Mouse (Mus musculus) cerebellum, postnatal 10 days (tissue): ENCODE measurements at regions not wholly inside any gene's neighbourhood (a gene's known extent, or its start where the extent isn't known, plus 50 kb on each side); places are given as distances from the start of the nearest gene placed in this dataset.

ENCODE experiments used
- DNase-seq, 2 experiments: peaks; one replicate each; pipeline ENCODE4 v3.0.0; 2021; ENCODE audit warnings: mixed read lengths in 2 of 2

- DNase-seq: no peak
Observed at GRCm38 (mm10) chr17:45341573-45341972, 92.0 kb downstream of the Cdc5l start.

GRCm38 (mm10) chr17:45340851-45341250 lies 92.7 kb downstream of the Cdc5l start:
- no peak for DNase-seq

GRCm38 (mm10) chr17:45339226-45339625 lies 94.3 kb downstream of the Cdc5l start:
- DNase-seq: no peak

DNA sequence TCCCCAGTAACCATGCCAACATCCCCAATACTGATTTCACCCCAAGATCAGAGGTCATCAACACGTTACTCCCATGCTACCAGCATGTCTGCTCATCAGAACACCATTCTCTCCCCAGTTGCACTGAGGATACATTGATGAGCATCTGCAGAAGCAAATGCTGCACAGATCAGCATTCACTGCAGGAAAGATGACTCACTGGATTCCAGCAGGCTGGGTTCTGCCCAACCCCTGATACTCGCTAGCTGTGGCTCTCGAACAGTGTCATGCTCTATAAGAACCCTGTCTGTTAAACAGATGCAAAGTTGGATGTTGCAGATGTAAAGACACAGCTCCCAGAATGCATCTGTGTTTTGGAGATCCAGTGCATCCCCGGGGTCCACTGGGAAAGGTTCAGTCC lies 95.5 kb downstream of the Cdc5l start:
- DNase-seq: no peak

DNA sequence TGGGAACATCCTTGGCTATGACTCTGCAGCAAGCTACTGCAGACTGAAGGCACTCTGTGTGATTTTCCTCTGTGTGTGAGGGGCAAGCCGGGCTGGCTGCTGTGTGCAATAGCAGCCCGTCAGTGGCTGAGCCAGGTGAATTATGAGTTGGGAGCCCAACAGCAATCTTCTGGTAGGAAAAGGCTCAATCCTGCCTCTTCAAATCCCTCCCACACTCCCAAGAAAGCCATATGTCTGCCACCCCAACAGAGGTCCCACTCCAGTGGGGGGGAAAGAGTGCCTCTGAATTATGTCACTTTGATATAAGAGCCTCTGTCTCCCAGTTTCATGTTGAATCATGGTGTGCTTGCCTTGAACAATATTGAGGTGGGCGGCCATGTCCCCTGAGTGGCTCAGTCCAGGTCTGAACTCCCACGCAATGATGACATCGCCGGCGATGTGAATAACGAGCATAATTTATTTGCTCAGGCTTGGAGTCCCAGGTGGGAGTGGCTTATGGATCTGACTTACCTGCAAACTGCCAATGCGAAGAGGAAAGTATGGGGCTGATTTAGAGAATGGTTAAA lies 97.9 kb downstream of the Cdc5l start:
- no peak for DNase-seq

GRCm38 (mm10) chr17:45334732-45335381 lies 98.7 kb downstream of the Cdc5l start:
- DNase-seq: peak; percentile 89 to 91

DNA sequence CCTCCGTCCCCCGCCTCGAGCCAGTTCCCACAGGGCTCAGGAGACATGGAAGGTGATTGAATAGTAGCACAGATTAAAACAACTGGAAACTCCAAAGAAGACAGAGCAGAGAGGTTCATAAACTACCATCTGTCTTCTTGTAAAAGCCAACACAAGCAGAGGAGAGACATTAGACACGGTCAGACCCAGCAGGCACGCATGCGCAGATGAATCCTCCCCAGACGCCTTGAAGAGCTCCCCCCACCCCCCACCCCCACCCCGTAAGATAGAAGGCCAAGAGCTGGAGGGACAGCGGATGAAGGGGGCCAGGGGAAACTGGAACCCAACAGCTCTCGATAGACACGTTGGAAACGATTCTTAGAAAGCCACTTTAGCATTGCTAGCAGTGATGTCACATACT lies 101.2 kb downstream of the Cdc5l start:
- peak; percentile 52 to 72 for DNase-seq

DNA sequence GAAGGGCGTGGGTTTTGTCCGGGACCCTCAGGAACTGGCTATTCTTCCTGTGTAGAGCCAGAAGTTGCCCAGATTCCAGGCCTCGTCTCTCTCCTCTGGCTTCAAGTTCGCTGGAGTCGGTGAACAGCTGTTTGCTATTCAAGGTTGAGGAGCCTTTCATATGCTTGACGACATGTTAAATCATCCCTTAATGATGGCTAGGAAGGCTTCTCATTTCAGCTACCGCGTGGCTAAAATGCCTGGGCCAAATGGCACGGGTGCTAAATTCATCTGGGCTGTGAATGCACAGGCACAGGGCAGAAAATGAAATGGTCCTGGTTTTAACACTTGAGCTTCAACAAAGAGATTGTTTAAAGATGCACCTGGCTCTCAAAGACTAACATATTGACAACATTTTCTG lies 104.3 kb downstream of the Cdc5l start:
- peak; percentile 73 to 76 for DNase-seq

- peak in 1 of 2 experiments; percentile 29 for DNase-seq
Observed at GRCm38 (mm10) chr17:45326726-45327125, 106.8 kb downstream of the Cdc5l start.

DNA sequence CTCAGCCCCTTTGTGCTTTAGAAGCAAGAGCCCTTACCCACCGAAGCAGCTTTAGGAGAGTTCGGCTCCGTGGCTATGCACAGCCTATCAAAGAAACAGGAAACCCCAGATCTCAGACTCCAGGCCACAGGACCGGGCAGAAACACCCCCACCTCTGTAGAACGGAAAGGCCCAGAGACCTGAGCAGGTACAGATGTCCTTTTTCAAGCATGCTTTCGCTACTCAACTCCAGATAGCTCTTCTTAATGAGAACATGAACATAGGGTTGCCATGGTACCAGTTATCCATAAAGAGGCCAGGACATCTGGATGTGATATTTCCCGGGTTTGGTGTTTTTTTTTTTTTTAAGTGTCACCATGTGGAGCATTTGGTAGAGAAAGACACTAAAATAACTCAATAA lies 107.4 kb downstream of the Cdc5l start:
- no peak for DNase-seq

GRCm38 (mm10) chr17:45322842-45323241 lies 110.7 kb downstream of the Cdc5l start:
- peak; percentile 82 to 83 for DNase-seq

GRCm38 (mm10) chr17:45320074-45320473 lies 113.5 kb downstream of the Cdc5l start:
- DNase-seq: no peak

- peak; percentile 39 to 40 for DNase-seq
Observed at GRCm38 (mm10) chr17:45318211-45319076, 115.1 kb downstream of the Cdc5l start.

- peak; percentile 90 to 94 for DNase-seq
Observed at GRCm38 (mm10) chr17:45312510-45313266, 120.8 kb downstream of the Cdc5l start.

- DNase-seq: no peak
Observed at GRCm38 (mm10) chr17:45306506-45306905, 127.0 kb downstream of the Cdc5l start.

DNA sequence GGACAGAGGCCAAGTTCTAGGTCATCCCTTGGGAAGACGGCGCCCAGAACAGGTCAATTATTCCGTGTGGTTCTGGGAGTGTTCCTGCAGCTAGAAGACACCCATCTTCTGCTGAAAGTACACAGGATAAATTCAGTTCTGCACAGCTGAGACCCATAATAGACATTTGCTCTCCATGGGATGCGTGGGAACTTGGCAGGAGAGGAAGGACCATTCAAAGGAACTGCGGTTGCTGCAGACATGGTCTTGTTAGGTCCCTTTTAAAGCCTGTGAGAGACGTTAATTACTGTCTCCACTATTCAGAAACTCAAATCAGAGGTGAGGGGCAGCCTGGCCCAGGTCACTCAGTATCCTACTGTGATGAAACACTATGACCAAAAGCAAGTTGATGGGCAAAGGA lies 130.4 kb downstream of the Cdc5l start:
- DNase-seq: peak in 1 of 2 experiments; percentile 38

DNA sequence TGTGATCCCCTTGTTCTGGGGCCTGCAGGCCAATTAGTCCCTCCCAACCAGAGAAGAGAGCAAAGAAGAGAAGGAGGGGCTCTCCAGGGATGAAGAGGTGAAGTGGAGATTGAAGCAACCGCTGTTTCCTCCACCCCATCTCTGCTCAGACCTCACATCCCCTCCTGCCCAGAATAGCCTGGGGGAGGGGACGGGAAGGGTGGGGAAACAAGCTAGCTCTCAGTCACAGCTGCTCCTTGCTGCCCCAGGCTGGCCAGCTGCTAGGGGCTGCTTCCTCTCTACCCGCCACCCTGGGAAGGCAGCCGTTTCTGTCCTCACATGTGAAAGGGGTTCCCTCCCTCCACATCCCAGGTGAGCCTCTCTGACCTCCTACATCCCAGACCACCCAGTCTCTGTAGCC lies 135.2 kb downstream of the Cdc5l start:
- DNase-seq: no peak

GRCm38 (mm10) chr17:45297860-45298259 lies 135.7 kb downstream of the Cdc5l start:
- no peak for DNase-seq

GRCm38 (mm10) chr17:45296363-45296762 lies 137.2 kb downstream of the Cdc5l start:
- DNase-seq: no peak

- no peak for DNase-seq
Observed at GRCm38 (mm10) chr17:45294886-45295285, 138.7 kb downstream of the Cdc5l start.

DNA sequence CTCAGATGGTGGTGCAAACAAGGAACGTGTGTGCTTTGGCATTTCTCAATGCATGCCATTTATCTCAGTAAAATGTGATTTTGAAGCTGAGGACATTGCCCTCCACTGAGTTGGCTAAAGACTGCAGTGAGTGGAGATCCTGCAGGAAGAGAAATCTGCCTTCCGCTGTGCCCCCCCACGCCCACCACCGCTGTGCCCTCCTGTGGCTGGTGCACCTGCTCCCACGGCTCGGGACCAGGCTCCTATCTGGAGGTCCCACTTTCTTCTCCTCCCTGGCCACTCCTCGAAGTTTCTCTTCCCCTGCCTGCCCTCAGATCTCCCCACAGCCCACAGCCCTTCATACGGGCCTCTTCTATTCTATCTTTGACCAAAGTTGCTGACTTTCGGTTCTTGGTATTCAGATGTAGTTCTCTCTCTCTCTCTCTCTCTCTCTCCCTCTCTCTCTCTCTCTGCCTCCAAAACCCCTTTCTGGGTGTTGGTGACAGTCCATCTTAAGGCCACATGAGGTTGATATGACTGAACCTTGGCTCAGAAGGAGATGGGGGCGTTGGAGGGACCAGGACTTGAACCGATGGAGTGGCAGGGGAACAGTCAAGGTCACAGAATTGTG lies 139.2 kb downstream of the Cdc5l start:
- DNase-seq: peak in 1 of 2 experiments; percentile 51

DNA sequence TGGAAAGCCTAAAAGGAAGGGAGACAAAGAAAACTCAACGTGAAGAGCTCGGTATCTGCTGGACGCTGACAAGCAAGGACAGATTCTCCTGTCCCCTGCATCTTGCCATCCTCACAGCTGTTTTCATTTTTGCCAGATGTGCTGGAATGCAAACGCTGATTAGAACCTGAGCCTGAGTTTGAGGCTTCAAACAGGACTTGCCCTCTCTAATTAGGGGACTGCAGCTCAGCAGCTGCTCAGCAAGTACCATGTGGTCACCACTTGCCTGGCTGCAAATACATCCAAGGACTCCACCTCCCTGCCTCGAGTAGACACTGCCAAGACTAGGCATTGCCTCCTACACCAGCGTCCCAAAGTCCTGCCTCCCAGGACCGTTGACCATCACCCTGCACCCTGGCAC lies 140.7 kb downstream of the Cdc5l start:
- no peak for DNase-seq

- no peak for DNase-seq
Observed at GRCm38 (mm10) chr17:45291052-45291451, 142.5 kb downstream of the Cdc5l start.
